Mouse (Mus musculus) cortical plate, adult 2 months (tissue): ENCODE data around the gene Slc26a3.

Source experiments
- CTCF ChIP-seq: fragments of 200-500 bp; IDR thresholded peaks from 2 replicates; pipeline ENCODE4 v1.5.1; 2011; ENCODE audit warnings: mild to moderate bottlenecking, control low read depth, low read length; ENCODE audit not compliant: insufficient read depth; ENCODE audit errors: extremely low read depth
- POLR2A ChIP-seq: fragments of 200-500 bp; IDR thresholded peaks from 2 replicates; pipeline ENCODE4 v1.6.1; 2011; ENCODE audit warnings: mild to moderate bottlenecking, low read length, control low read depth; ENCODE audit not compliant: insufficient read depth; ENCODE audit errors: extremely low read depth

DNA sequence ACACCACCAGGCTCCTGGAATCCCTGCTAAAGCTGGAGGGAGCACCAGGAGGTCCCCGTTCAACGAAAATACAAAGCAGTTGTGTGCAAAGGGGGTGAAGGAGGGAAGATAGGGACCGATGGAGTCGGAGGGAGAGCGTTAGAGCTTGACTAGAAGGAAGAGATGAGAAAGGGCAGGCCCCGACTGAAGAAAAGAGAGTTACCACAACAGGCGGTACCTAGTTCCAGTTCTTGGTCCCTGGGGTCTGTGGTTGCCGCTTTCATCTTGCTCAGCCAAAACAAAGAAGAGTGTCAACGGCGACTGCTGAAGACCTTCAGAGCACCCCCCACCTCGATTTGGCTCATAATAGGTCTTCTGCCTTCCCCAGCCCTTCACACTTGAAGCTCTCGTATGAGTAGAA is 109.5 kb downstream of the Slc26a3 start:
- no peak for TF ChIP-seq POLR2A
- no peak for TF ChIP-seq CTCF
